Mouse (Mus musculus): ENCODE measurements around the gene Cdkl3. TPM values are rescaled to one million over a fixed set of nuclear protein-coding genes. Genes with fewer than 3 reads are reported as not detected.
A peak's percentile ranks its signal among the peaks of the same experiment; 100 is the strongest.

The Cdkl3 gene
- total RNA-seq, 2 experiments from 2014 or later: 3.8 to 4.1 TPM

GRCm38 (mm10) chr11:52074626-52075470 lies 70.8 kb downstream of the Cdkl3 start:
- DNase-seq (ENCODE audit: low spot score): no peak
- intact Hi-C loops (cut with DNase I): no loop called here

DNA sequence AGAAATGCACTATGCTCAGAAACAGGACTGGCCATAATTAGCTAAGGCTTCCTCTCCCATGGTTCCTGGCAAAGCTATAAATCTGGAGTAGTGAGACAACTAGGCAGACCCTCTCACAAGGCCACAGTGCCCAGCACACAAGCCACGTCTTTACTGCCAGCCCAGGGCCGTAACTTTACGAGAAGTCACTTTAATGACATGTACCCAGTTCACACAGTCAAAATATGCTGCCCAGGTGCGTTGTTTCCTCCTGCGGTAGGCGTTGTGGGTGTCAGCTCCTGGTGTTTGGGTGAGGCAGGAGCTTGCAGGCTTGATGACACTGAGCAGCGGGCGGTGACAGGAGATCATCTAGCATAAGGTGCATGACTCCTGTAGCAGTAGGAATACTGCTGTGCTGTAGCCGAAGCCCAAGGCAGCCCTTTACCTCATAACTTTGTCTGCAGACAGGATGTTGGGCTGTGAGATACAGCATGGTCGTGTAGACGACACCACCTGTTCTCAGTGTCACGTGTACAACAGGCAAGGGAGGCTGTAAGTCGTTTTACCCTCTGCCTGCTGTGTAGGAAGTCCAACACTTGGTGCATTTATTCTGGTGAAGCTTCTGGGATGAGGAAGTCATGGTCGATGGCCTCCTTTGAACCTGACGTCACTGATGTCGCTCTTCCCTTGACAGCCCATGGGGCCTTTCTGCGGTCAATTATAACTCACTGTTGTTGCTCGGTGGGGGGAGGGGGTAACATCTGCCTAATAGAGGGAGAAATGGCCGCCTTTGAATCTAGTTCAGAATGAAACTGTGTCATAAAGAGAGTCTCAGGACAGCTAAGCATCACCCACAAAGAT lies 72.0 kb downstream of the Cdkl3 start:
- intact Hi-C loops (cut with DNase I): no loop called here

DNA sequence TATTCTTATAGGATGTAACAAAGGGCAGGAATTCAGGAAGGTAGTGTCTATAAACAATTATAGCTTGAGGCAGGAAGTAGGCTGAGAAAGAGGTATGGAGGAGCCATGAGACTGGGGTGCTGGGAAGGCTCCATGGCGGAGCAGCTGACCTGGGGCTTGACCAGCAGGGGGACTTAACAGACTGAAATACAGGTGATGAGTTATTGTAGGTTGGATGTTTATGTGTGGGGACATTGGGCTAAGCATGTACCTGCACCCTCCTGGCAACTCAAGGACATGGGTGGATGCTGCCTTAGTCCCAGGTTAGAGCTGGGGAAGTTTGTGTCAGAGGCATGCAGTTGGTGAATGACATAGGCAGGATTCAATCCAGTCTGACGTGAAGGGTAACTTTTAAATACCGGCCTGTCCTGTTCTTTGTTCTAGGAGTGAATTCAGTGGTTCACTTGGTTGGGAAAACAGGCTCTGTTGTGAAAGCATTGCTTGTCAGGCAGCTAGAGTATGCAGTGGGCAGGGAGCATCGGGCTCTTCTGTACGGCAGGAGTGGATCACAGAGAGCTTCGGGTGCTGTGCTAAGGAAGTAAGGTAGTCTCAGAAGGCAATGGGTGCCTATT lies 72.8 kb downstream of the Cdkl3 start:
- no peak for DNase-seq (ENCODE audit: low spot score)
- intact Hi-C loops (cut with DNase I): no loop called here

More for the DNA sequence above, 72.0 kb downstream of the Cdkl3 start:
- no peak for DNase-seq (ENCODE audit: low spot score)

- intact Hi-C loops (cut with DNase I): no loop called here
- no peak for DNase-seq (ENCODE audit: low spot score)
Observed at GRCm38 (mm10) chr11:52077939-52078338, 73.9 kb downstream of the Cdkl3 start.

- DNase-seq (ENCODE audit: low spot score): no peak
- intact Hi-C loops (cut with DNase I): no loop called here
Observed at GRCm38 (mm10) chr11:52079978-52080377, 76.0 kb downstream of the Cdkl3 start.

- intact Hi-C loops (cut with DNase I): no loop called here
Observed at GRCm38 (mm10) chr11:52080656-52081055, 76.6 kb downstream of the Cdkl3 start.

DNA sequence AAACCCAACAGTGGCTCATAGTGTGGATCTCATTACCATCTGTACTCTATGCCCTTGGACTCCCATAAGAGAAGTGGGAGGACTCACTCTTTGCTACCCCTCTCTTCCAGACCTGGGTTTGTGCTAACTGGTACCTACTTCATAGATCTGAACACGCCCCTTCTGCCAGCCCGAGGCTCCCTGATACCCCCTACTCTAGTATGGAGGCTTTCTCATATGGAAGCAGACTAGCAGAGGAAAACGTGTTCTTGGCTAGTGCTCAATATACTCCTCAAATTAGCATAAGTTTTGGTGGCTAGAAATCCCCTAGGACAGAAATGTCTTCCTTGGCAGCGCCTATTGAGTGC lies 81.8 kb downstream of the Cdkl3 start:
- no peak for DNase-seq (ENCODE audit: low spot score)
- intact Hi-C loops (cut with DNase I): loop anchor here (5.0 kb wide), 1 partner anchor 69 kb away; no protein-coding TSS in a partner anchor

More at GRCm38 (mm10) chr11:52080656-52081055, 76.6 kb downstream of the Cdkl3 start:
- no peak for DNase-seq (ENCODE audit: low spot score)

GRCm38 (mm10) chr11:52086204-52086864 lies 82.3 kb downstream of the Cdkl3 start:
- intact Hi-C loops (cut with DNase I): loop anchor here (5.0 kb wide), 1 partner anchor 69 kb away; no protein-coding TSS in a partner anchor
- no peak for DNase-seq (ENCODE audit: low spot score)

- intact Hi-C loops (cut with DNase I): loop anchor here (5.0 kb wide), 1 partner anchor 72 kb away; no protein-coding TSS in a partner anchor
Observed at GRCm38 (mm10) chr11:52089291-52089690, 85.3 kb downstream of the Cdkl3 start.

GRCm38 (mm10) chr11:52091261-52091660 lies 87.2 kb downstream of the Cdkl3 start:
- no peak for DNase-seq (ENCODE audit: low spot score)
- intact Hi-C loops (cut with DNase I): no loop called here

More at GRCm38 (mm10) chr11:52089291-52089690, 85.3 kb downstream of the Cdkl3 start:
- DNase-seq (ENCODE audit: low spot score): no peak

DNA sequence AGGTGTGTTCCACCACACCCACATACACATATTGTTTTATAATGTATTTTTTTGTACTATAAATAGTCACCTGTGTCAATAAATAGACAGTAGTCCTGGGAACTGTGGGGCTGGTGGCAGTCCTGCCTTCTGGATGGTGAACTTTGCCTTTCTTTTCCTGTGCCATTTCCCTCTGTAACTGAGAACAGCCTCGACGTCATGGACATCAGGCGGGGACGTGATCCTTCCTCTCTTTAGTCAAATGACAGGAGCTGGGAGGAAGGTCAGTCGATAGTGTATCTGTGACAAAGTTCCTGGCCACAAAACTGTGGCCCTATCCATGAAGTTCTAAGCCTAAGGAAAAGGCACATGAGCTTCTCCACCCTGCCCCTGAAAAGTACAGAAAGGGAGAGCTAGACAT lies 90.5 kb downstream of the Cdkl3 start:
- intact Hi-C loops (cut with DNase I): no loop called here
- DNase-seq (ENCODE audit: low spot score): no peak

DNA sequence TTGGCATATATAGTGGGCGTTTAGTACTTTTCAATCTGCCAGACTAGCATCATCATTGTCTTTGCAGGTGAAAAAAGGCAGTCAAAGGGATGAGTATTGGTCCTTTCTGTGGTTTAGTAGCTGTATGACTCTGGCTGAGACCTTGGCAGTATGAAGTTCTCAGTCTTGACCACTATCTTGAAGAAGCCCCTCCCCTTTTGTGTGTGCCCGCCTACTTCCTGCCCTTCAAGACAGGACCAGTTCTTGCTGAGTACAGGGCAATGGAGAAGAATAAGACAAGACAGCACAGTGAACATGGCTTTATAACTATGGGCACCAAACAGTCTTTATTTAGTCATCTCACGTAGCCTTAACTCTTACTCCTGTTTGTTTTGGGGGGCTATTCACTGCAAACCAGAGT lies 93.0 kb downstream of the Cdkl3 start:
- intact Hi-C loops (cut with DNase I): loop anchor here (5.0 kb wide), 1 partner anchor 90 kb away; no protein-coding TSS in a partner anchor
- no peak for DNase-seq (ENCODE audit: low spot score)

GRCm38 (mm10) chr11:52097596-52097995 lies 93.6 kb downstream of the Cdkl3 start:
- intact Hi-C loops (cut with DNase I): loop anchor here (5.0 kb wide), 1 partner anchor 90 kb away; no protein-coding TSS in a partner anchor
- DNase-seq (ENCODE audit: low spot score): no peak

DNA sequence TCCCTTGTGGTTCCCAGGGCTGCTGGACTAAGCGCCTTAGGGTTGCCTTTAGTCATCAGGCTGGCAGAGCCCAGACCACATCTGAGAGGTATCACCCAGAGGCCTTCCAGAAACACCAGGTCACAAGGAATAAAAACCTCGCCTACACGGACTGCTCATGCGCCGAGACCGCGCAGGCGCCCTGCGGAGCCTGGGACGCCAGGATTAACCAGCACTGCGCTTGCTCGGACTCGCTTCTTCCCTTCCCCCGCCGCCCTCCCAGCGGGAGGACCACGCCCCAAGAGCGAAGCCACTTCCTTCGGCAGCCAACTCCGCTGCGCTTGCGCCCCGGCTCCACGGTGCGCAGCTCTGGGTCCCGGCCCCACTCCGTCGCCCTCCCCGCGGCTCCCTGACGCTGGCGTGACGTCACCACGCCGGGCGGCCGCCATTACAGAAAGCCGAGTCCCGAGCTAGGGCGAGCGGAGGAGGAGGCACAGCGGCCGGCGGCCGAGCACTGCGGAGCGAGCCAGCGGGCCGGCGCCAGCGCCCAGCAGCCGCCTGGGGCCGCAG lies 94.5 kb downstream of the Cdkl3 start, which contains the start of gene Ppp2ca:
Gene Ppp2ca (plus strand): TSS at position 284 of the 549 bp plus-strand sequence.
- intact Hi-C loops (cut with DNase I): loop anchor here (5.0 kb wide), 1 partner anchor 91 kb away; no protein-coding TSS in a partner anchor

DNA sequence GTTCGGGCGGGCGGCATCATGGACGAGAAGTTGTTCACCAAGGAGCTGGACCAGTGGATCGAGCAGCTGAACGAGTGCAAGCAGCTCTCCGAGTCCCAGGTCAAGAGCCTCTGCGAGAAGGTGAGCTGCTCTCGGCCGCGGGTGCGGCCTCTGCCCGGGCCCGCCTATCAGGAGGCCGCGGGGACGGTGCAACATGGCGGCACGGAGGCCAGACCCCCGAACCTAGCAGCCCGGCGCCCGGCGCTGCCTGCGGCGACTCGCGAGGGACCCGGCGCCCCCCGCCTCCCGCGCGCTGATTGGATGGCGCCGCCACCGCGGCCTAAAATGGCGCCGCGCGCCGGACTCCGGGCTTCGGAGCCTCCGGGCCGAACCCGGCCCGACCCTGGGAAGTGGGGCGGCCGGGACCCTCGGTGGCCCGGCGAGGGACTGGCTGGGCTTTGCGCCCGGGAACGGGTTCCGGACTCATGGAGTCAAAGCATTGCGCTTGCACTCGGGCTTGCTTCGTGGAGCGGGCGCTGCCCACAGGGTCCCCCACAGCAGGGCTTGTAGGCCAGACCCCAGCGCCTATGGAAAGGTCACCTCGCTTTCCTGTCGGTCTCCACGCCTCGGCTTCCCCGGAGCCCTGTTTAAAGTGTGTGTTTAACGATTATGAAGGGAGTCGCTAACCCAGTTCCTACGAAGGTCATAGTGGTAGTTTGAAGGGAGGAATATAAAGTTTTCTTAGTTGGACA lies 95.2 kb downstream of the Cdkl3 start:
- DNase-seq (ENCODE audit: low spot score): peak; percentile 59
- intact Hi-C loops (cut with DNase I): loop anchor here (5.0 kb wide), 1 partner anchor 92 kb away; no protein-coding TSS in a partner anchor

More for the DNA sequence above, 94.5 kb downstream of the Cdkl3 start, which contains the start of gene Ppp2ca:
- DNase-seq (ENCODE audit: low spot score): peak; percentile 98

GRCm38 (mm10) chr11:52099771-52100219 lies 95.8 kb downstream of the Cdkl3 start:
- intact Hi-C loops (cut with DNase I): loop anchor here (5.0 to 10.0 kb wide), 2 partner anchors 92 to 505 kb away; no protein-coding TSS in a partner anchor

GRCm38 (mm10) chr11:52102977-52103376 lies 99.0 kb downstream of the Cdkl3 start:
- DNase-seq (ENCODE audit: low spot score): no peak

More at GRCm38 (mm10) chr11:52099771-52100219, 95.8 kb downstream of the Cdkl3 start:
- no peak for DNase-seq (ENCODE audit: low spot score)

DNA sequence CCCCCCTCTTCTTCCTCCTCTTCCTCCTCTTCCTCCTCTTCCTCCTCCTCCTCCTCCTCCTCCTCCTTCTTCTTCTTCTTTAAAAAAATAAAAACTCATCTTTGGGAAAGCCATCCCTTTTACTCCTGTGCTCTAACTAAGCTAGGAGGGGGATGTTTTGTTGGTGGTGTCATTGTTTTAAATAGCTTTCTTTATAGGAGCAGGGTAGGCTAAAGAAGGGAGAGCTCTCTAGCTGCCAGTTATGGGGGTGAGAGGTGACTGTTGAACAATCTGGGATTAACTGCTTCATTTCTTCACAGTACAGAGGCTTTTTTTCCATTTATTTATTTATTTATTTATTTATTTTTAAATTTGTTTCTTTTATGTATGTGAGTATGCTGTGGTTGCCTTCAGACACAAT lies 101.5 kb downstream of the Cdkl3 start:
- intact Hi-C loops (cut with DNase I): loop anchor here (10.0 kb wide), 1 partner anchor 511 kb away; no protein-coding TSS in a partner anchor
- no peak for DNase-seq (ENCODE audit: low spot score)

More at GRCm38 (mm10) chr11:52102977-52103376, 99.0 kb downstream of the Cdkl3 start:
- intact Hi-C loops (cut with DNase I): loop anchor here (10.0 kb wide), 1 partner anchor 508 kb away; no protein-coding TSS in a partner anchor
